Mouse (Mus musculus): Measurements from ENCODE around the gene Ubald1.

Gene Ubald1

DNA sequence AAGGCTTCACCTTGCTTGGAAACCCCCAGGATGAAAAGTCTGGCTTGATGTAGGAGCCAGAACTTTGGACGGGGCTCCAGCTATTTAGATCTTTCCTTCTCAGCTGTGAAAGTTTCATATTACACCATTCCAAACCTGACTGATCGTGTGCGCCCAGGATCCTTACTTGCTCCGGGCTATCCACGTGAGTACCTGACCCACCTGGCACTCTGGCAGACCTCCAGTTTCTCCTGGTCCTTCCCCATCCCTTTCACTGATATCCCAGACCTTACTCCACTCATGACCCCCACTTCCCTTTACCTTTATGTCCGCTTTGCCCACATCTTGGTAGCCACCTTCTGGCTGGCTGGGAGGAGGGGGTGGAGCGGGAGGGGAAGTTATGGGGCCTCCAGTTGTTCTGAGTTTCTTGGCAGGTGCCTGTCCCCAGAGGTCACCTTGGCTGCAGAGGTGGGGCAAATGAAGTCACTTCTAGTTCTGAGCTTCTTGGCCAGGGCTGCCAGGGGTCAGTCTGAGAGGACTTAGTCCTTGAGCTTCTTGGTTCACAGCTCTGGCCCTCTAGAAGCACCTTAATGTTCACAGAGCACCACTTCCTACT is 13.9 kb downstream of the Ubald1 start:
- DNase-seq = peak; percentile 83 to 84

DNA sequence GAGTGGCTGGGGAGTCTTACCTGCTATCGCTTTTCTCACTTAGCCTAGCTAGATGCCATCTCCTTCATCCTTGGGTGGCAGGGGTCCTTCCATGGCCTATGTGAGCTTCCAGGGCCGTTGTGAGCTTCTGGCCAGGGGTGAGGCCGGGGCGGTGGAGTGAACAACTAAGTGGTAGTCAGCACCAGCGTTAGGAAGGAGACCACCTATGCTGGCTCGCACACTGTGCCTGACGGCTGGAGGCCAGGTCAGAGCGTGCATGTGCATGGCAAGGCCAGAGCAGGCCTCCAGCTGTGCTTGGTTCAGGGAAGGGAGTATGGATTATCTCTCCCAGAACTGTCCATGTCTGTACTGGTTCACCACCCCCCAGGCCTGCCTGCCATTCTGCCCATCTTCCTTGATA is 16.4 kb downstream of the Ubald1 start:
- DNase-seq = no peak

- DNase-seq = peak; percentile 61 to 85
These were observed 17.1 kb downstream of the Ubald1 start for GRCm38 (mm10) chr16:4862863-4863483.

- peak; percentile 68 to 86 for DNase-seq
These were observed 18.7 kb downstream of the Ubald1 start for GRCm38 (mm10) chr16:4861392-4861791.

GRCm38 (mm10) chr16:4855046-4855650 is 25.0 kb downstream of the Ubald1 start:
- no peak for DNase-seq

DNA sequence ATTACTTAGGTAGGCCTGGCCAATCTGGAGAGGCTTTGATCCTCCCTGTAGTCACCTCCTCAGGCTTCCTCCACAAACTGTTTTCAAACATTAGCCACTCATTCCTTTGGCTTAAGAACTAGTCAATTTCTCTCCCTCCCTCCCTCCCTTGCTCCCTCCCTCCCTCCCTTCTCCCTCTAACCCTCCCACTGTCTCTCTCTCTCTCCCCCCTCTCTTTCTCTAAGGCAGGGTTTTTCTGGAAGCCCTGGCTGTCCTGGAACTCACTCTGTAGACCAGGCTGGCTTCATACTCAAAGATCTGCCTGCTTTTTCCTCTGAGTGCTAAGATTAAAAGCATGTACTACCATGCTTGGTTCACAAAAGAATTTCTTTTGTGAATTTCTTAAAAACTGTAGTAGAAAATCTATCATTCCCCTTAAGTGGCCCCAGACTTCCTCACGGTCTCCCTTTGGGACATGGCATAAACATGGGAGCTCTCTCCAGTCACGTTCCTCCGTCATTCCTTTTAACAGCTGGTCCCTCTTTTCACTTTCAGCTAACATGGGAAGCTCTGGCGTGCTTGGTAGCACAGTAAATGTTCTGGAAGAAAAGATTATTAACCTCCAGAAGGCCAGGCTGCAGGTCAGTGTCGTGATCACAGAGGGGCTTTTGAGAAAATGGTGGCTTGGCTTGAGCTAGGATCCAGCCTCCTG is 29.0 kb downstream of the Ubald1 start:
- DNase-seq = no peak

DNA sequence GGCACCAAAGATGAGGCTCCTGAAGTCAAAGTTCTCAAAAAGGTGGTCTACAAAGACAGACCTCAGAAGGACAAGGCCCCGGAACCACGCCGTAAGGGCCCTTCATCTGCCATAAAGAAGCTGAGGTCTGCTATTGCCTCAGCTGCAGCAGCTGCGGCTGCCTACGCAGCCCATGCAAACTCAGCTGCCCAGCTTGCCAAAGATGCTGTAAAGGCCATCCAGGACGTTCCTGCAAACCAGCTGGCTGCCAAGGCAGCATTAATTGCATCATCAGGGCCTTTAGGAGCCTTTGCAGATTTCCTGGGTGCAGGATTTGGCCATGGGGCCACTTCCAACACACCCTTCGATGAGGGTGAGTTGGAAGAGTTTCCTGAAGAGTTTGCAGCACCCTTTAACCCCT is 29.8 kb downstream of the Ubald1 start:
- no peak for DNase-seq

GRCm38 (mm10) chr16:4848090-4848489 is 32.0 kb downstream of the Ubald1 start:
- no peak for DNase-seq

DNA sequence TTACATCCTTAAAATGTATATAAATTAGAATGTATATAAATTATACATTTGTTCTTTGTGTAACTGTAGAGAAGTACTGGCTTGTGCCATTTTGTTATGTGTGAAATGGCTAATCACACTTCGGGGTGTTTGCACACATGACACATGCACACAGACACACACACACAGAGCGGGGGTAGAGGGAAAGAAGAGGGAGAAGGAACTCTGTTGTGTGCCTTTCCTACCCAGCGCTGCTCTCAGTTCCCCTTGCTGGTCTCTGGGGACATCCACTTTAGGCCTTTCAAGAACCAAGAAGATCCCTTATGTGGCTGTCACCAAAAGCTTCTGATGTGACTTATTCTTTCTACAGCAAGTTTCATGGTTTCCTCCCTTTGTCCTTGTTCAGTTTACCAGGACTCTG is 33.1 kb downstream of the Ubald1 start:
- no peak for DNase-seq

DNA sequence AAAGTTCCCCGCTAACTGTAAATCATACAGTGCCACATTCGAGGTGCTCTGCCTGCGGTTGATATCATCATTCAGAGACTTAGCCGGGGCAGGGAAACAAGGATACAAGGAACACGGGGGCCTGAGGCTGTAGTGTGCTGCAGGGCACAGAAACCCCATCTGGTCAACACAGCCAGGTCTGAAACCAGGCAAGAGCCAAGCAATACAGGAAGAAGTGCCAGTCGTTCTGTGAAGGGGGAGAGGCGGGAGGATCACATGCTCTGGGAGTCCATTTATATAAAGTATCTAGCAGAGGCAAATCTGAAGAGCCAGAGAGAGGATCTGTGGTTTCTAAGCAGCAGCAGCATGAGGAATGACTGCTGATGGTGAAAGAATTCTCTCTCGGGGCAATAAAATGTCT is 39.9 kb downstream of the Ubald1 start:
- no peak for DNase-seq

DNA sequence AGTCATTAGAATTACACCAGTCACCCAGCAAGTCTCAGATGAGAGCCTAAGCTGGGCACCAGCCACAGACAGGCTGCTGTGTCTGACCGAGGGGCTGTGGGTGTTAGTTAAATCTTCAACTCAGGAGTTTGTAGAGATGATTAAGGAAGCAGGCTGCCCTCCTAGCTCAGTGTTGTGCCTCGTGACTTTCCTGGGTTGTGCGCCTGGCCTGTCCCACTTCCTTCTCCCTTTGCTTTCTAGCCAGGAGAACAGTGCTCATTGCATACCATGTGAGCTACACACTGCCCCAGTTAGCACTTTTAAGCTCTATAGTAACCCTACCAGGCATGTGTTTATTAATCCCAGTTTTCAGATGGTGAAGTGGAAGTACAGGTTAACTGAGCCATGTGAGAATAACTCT is 40.6 kb downstream of the Ubald1 start:
- no peak for DNase-seq

GRCm38 (mm10) chr16:4837631-4838030 is 42.5 kb downstream of the Ubald1 start:
- DNase-seq = no peak

- DNase-seq = peak; percentile 30 to 45
These were observed 44.9 kb downstream of the Ubald1 start, which contains the start of gene 4930562C15Rik for GRCm38 (mm10) chr16:4835191-4835590. TSS of gene 4930562C15Rik (plus strand) at chr16:4835416.

DNA sequence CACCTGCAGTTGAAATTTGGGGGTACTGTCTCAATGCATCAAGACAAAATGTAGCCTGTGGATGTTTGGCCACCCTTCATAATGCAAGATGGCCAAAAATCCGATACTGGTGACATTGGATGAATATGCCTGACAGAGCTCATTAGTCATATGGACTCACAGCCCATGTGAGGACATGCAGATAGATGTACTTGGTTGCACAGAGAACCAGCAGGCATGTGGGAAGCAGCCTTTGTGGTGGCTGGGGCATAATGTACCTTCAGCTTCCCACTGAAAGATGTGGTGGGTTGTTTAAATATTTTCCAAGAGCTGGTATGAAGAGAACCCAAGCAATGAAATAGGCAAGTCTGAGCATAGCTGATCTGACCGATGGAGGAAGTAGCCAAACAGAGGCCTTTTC is 46.3 kb downstream of the Ubald1 start:
- DNase-seq = no peak

- peak in 1 of 2 experiments; percentile 14 for DNase-seq
These were observed 48.3 kb downstream of the Ubald1 start for GRCm38 (mm10) chr16:4831650-4832419.

- DNase-seq = no peak
These were observed 50.7 kb downstream of the Ubald1 start for GRCm38 (mm10) chr16:4829271-4829900.

- no peak for DNase-seq
These were observed 52.5 kb downstream of the Ubald1 start for GRCm38 (mm10) chr16:4827639-4828038.

Measured in kidney, postnatal 36 days (tissue).